Mouse (Mus musculus): Measurements from ENCODE around the gene Cgref1.

DNA sequence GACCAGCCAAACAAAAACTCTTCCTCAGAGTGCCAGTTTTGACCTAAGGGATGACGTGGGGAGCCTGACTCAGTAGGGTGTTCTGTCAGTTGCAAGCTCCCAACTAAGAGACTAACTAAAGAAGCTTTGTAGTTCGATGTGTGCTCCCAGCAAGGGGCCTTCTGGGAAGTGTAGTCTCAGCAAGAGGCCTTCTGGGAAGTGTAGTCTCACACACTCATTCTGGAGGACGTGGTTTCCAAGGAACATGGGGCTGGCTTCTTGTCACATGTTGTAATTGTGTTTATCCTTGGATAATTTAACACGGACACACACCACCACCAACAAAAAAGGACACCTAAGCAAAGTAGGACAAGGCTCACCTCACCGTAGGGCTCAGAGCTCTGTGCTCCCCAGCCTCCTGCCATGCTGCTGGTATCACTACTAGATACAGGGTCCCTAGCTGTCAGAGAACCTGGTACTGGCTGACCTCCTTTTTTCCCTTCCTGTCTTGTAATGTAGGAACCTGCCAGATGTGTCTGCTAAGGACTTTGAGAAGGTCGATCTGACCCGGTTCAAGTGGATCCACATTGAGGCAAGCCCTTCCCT, 17.4 kb downstream of the Cgref1 start:
- TF ChIP-seq CTCF (IDR thresholded peaks at IDR 0.05; ENCODE audit: low read depth, low read length) (no peak), GATA1 (IDR thresholded peaks at IDR 0.05; ENCODE audit: borderline replicate concordance, low read length) (no peak), TAL1 (conservative IDR thresholded peaks at IDR 0.05; ENCODE audit: low read depth, low read length) (no peak)

All from G1E (cell line).